Mouse (Mus musculus) layer of hippocampus, adult 9-11 months (tissue): ENCODE data around the gene Spg20.

Experiments used
- DNase-seq: peaks from one replicate; pipeline ENCODE4 v3.0.0; 2022

Gene Spg20

GRCm38 (mm10) chr3:55098990-55099389, 12.9 kb upstream of the Spg20 start:
- no peak for DNase-seq

DNA sequence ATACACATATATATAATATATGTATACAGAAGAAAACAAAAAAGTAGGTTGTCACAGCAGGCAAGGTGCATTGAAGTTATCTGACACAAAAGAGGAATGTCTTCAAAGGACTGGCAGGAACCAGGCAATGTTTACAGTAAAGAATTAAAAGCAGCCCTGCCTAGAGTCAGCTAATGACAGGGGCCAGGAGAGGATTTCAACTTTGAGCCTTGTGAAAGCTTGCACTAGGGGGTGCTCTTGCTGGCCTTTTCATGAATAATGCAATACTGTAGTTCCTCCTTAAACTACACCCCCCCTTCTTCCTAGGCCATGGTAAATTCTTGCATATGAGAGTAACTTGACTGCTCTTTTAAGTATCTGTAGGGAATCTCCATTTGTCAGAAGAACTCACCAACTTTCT, 10.8 kb upstream of the Spg20 start:
- DNase-seq, result no peak

- DNase-seq, result no peak
Observed at GRCm38 (mm10) chr3:55105372-55106023, 6.4 kb upstream of the Spg20 start.

DNA sequence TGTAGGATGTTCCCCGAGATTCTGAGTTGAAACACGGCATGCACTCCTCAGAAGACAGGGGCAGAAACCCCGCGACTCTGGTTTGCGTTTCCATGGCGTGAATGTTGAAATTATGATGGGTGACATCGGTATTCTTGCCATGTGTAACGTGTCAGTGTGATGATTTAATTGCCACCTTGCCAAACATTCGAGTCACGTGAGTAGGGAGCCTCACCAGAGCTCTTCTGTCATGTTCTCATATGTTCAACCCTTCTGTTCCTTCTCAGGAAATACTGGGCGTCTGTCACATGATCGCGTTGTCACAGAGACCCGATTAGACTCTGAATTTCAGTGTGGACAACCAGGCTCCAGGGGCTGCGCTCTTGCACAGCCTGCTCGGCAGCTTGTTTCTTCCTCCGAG, 5.9 kb upstream of the Spg20 start:
- DNase-seq, result peak; percentile 33

GRCm38 (mm10) chr3:55109097-55109496, 2.8 kb upstream of the Spg20 start:
- DNase-seq, result no peak

GRCm38 (mm10) chr3:55112710-55113415, 955 bp downstream of the Spg20 start:
- no peak for DNase-seq

GRCm38 (mm10) chr3:55114313-55115065, 2.6 kb downstream of the Spg20 start:
- no peak for DNase-seq

GRCm38 (mm10) chr3:55115071-55115470, 3.2 kb downstream of the Spg20 start:
- DNase-seq, result no peak

- DNase-seq, result no peak
Observed at GRCm38 (mm10) chr3:55115989-55116388, 4.1 kb downstream of the Spg20 start.

GRCm38 (mm10) chr3:55119275-55119898, 7.5 kb downstream of the Spg20 start:
- DNase-seq, result no peak

GRCm38 (mm10) chr3:55122336-55122870, 10.5 kb downstream of the Spg20 start:
- no peak for DNase-seq

GRCm38 (mm10) chr3:55123064-55123463, 11.2 kb downstream of the Spg20 start:
- no peak for DNase-seq

DNA sequence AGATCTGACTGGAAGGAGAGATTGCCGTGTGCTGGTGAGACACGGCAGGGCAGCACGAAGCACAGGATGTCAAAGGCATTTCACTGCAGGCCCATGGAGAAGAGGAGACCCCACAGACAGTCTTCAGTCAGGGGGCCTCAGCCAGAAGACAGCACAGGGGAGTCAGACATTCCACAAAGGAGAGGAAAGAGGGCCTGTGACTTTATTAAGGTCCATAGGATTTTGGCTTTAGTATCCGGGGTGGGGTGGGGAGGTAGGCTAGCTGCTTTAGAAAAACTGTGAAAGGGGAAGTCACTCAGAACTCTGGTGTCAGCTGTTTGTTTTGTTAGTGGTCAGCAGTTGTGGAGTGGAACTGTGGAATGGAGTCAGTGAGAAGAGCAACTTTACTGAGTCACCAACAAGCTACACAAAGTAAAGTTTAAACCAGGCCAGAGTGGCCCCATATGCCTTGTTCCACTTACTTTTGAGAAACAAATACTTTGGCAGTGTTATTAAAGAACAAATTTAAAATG, 17.3 kb downstream of the Spg20 start:
- peak; percentile 20 for DNase-seq

- DNase-seq, result no peak
Observed at GRCm38 (mm10) chr3:55131576-55132233, 19.8 kb downstream of the Spg20 start.

- DNase-seq, result no peak
Observed at GRCm38 (mm10) chr3:55137039-55137438, 25.1 kb downstream of the Spg20 start, which contains the start of gene Ccdc169. Gene Ccdc169, plus strand, starts transcription at chr3:55137339.

DNA sequence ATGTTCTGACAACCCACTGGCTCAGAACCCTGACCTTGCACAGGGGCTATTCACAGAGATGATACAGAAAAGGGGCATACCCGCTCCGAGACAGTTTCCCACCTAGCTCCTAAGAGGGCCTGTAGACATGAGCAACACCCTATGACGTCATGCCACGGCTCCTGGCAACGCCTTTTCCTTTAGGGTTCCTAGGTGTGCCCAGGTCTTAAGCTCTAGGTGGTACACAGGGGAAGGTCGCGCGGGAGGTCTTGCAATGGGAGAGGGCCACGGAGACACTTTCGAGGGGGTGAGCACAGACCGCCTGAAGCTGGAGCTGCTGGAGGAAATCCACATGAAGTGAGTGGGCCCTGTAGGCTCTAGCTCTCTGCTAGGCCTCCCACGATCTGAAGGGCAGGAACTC, 27.9 kb downstream of the Spg20 start:
- no peak for DNase-seq

DNA sequence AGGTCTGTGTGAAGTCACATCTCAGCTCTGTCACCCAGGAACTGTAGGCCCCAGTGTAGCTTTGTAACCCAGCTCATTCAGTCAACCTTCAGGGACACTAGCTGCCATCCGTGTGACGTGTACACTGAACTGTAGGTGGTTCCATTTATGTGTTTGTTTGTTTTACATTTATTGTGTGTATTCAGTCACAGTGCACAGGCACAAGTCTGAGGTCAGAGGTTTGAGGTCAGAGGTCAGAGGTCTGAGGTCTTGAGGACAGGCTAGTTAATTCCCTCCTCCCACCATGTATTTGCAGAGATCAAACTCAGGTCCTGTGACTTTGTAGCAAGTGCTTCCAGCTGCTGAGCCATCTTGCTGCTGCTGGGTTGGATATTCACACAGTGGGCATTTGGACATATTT, 29.5 kb downstream of the Spg20 start:
- no peak for DNase-seq

DNA sequence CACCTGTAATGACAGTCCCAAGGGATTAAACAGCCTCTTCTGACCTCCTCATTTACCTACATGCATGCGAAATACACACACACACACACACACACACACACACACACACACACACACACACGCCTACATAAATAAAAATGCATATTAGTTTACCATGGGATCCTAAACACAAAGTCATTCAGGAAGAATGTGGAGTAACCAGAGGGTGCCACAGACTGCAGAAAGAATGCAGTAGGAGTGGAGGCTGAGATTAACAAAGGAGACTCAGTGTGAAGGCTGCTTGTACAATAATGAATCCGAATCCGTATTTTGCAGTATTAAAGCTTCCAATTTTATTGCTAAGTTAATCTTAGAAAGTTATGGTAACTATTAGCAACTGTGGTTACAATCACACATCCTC, 33.0 kb downstream of the Spg20 start:
- no peak for DNase-seq

GRCm38 (mm10) chr3:55146441-55146840, 34.5 kb downstream of the Spg20 start:
- no peak for DNase-seq

- DNase-seq, result no peak
Observed at GRCm38 (mm10) chr3:55147156-55147555, 35.2 kb downstream of the Spg20 start.

- DNase-seq, result no peak
Observed at GRCm38 (mm10) chr3:55148091-55148490, 36.2 kb downstream of the Spg20 start.
